Comparison of ENCODE assay signal across 9 mouse cellular contexts in the genomic region with DNA sequence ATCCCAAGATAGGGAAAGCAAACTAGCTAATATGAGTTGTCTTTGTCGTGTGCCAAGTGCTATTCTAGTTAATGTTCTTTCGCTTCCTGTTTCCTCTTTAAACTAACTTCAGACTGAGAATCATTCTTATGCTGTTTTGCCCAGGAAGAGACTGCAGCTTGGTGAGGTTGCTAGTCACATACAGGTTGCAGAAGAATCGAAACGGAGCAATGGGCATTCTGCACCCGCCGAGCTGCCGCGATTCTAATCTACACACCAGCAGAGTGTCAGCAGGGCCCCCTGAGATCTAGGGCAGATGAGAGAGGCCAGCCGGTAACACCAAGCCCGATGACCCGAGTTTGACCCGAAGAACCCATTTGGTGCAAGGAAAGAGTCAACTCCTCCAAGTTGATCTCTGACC. TPM values are rescaled to one million over a fixed set of nuclear protein-coding genes. Genes with fewer than 3 reads are reported as not detected.
DNase-seq lines count a peak whose midpoint lies in the region; ATAC-seq and TF ChIP-seq lines count a peak whose summit lies in the region.
"Had no signal": no experiment of that assay in that cellular context is flagged by ENCODE, and none has a peak within 500 bp of the region (broad histone marks: within the 10 kb centered on the region; RNA-seq: fewer than 3 reads in every experiment).

No protein-coding gene starts in this region.

- peaks cover 5% of the 10 kb centered on the region; the same call in 1 of the 2 replicates for H3K4me1 ChIP-seq in heart, embryonic 11.5 days (ENCODE audit: control insufficient read depth, insufficient read depth, low read length)
- H3K4me1 ChIP-seq in heart, embryonic 16.5 days (ENCODE audit: control insufficient read depth, insufficient read depth, low read length) = peaks cover 7% of the 10 kb centered on the region
- peaks cover 8% of the 10 kb centered on the region; the same call in 1 of the 2 replicates for H3K4me1 ChIP-seq in lung, postnatal 0 days (ENCODE audit: insufficient read depth, low read depth, low read length)
- H3K4me1 ChIP-seq in forebrain, embryonic 11.5 days (replicated peaks; ENCODE audit: control insufficient read depth, insufficient read depth, low read length) = no peaks in the 10 kb centered on the region

- no peak for DNase-seq in heart, postnatal 36 days
- DNase-seq in CD4-positive helper T cell, adult 2 months (ENCODE audit: low read depth, low spot score) = peak; percentile 20
- peak; percentile 39 for DNase-seq in lung, postnatal 0 days (ENCODE audit: low spot score)
- DNase-seq in forebrain, embryonic 11.5 days (ENCODE audit: low spot score) = no peak
- no peak for DNase-seq in cerebellum, postnatal 4 days (ENCODE audit: low spot score in 2 of 2)

- no peaks in the 10 kb centered on the region for H3K36me3 ChIP-seq in heart, embryonic 11.5 days (ENCODE audit: control insufficient read depth, insufficient read depth, low read length)
- H3K36me3 ChIP-seq in heart, embryonic 16.5 days (ENCODE audit: control insufficient read depth, insufficient read depth) = no peaks in the 10 kb centered on the region
- no peaks in the 10 kb centered on the region for H3K36me3 ChIP-seq in lung, postnatal 0 days (ENCODE audit: insufficient read depth, low read length)
- no peaks in the 10 kb centered on the region for H3K36me3 ChIP-seq in forebrain, embryonic 11.5 days (ENCODE audit: control insufficient read depth, insufficient read depth, low read length)

- TF ChIP-seq CTCF in lung, postnatal 0 days (IDR thresholded peaks at IDR 0.05) = no peak

- ATAC-seq in heart, embryonic 11.5 days (replicated peaks; ENCODE audit: insufficient number of reproducible peaks, low FRiP score, low TSS enrichment) = no peak
- no peak for ATAC-seq in heart, embryonic 16.5 days (replicated peaks; ENCODE audit: extremely low read depth, insufficient read depth, low FRiP score)
- no peak for ATAC-seq in lung, postnatal 0 days
- no peak for ATAC-seq in forebrain, embryonic 11.5 days (replicated peaks; ENCODE audit: low FRiP score)
- no peak for ATAC-seq in frontal cortex, adult (ENCODE audit: low TSS enrichment)

- no peak overlapping the region for H3K9ac ChIP-seq in heart, embryonic 11.5 days (ENCODE audit: low read depth, low read length)
- H3K9ac ChIP-seq in heart, embryonic 16.5 days (ENCODE audit: low read length) = 0 out of 2 replicates have a peak overlapping the region, but pooled peaks have one; percentile 38
- H3K9ac ChIP-seq in lung, postnatal 0 days (replicated peaks; ENCODE audit: low read depth) = no peak overlapping the region
- no peak overlapping the region for H3K9ac ChIP-seq in forebrain, embryonic 11.5 days (ENCODE audit: low read length)

- no peaks in the 10 kb centered on the region for H3K9me3 ChIP-seq in heart, embryonic 11.5 days (replicated peaks; ENCODE audit: control insufficient read depth, low read length)
- H3K9me3 ChIP-seq in heart, embryonic 16.5 days (replicated peaks; ENCODE audit: control insufficient read depth, low read length) = no peaks in the 10 kb centered on the region
- no peaks in the 10 kb centered on the region for H3K9me3 ChIP-seq in lung, postnatal 0 days (ENCODE audit: low read length)
- H3K9me3 ChIP-seq in forebrain, embryonic 11.5 days (ENCODE audit: control insufficient read depth, low read length) = no peaks in the 10 kb centered on the region

- intact Hi-C loops in heart, postnatal 36 days (cut with DNase I) = no loop called here

- no peak for TF ChIP-seq EP300 in lung, postnatal 0 days (IDR thresholded peaks at IDR 0.05)

- no peak overlapping the region for H3K27ac ChIP-seq in heart, embryonic 11.5 days (ENCODE audit: low read depth, low read length)
- no peak overlapping the region for H3K27ac ChIP-seq in heart, embryonic 16.5 days (ENCODE audit: low read length)
- H3K27ac ChIP-seq in lung, postnatal 0 days (ENCODE audit: low read length) = no peak overlapping the region
- H3K27ac ChIP-seq in forebrain, embryonic 11.5 days (ENCODE audit: low read depth, low read length) = no peak overlapping the region

- WGBS in heart, embryonic 11.5 days (ENCODE audit: insufficient replicate concordance) = 14% methylated on average over 12 of the region's 12 CpGs
- 7% methylated on average over 12 of the region's 12 CpGs for WGBS in heart, embryonic 16.5 days
- 2% methylated on average over 12 of the region's 12 CpGs for WGBS in lung, postnatal 0 days
- WGBS in forebrain, embryonic 11.5 days = 60% methylated on average over 12 of the region's 12 CpGs

- H3K4me3 ChIP-seq in heart, embryonic 11.5 days (ENCODE audit: low read depth, low read length) = no peak overlapping the region; the same call in 1 of the 2 replicates
- peak overlapping the region; percentile 23; the same call in 1 of the 2 replicates for H3K4me3 ChIP-seq in heart, embryonic 16.5 days (ENCODE audit: low read length)
- H3K4me3 ChIP-seq in lung, postnatal 0 days (ENCODE audit: low read depth, low read length) = no peak overlapping the region
- no peak overlapping the region for H3K4me3 ChIP-seq in forebrain, embryonic 11.5 days (ENCODE audit: low read depth, low read length)

- peak overlapping the region; percentile 58 for H3K4me2 ChIP-seq in heart, embryonic 11.5 days
- H3K4me2 ChIP-seq in heart, embryonic 16.5 days (ENCODE audit: low read depth, low read length) = peak overlapping the region; percentile 58
- peak overlapping the region; percentile 28 for H3K4me2 ChIP-seq in lung, postnatal 0 days (replicated peaks; ENCODE audit: low read depth, low read length)
- no peak overlapping the region for H3K4me2 ChIP-seq in forebrain, embryonic 11.5 days (ENCODE audit: low read depth, low read length, severe bottlenecking)

- H3K27me3 ChIP-seq in heart, embryonic 11.5 days (ENCODE audit: control insufficient read depth, insufficient read depth, low read length) = no peaks in the 10 kb centered on the region
- no peaks in the 10 kb centered on the region for H3K27me3 ChIP-seq in heart, embryonic 16.5 days (ENCODE audit: control insufficient read depth, insufficient read depth, low read length)
- H3K27me3 ChIP-seq in lung, postnatal 0 days (replicated peaks; ENCODE audit: insufficient read depth, low read length) = no peaks in the 10 kb centered on the region
- H3K27me3 ChIP-seq in forebrain, embryonic 11.5 days (ENCODE audit: control insufficient read depth, insufficient read depth, low read length) = no peaks in the 10 kb centered on the region

RNA-seq across cellular contexts. Expression of gene Arg1, which starts 0.8 kb away (rescaled TPM):
- 1.1 TPM in 2 replicates for polyA plus RNA-seq in heart, embryonic 11.5 days (2014; fragmentation: Nextera tagmentation; extraction: Ambion mirVana)
- not detected for total RNA-seq in heart, postnatal 36 days (2021)
- polyA plus RNA-seq in heart, embryonic 16.5 days (2015; fragmentation: Nextera tagmentation; extraction: Ambion mirVana) = 0.92 and 1.1 TPM in 2 replicates
- polyA plus RNA-seq in lung, postnatal 0 days (2015; fragmentation: Nextera tagmentation; extraction: Ambion mirVana) = 4.9 and 8.4 TPM in 2 replicates
- polyA plus RNA-seq in forebrain, embryonic 11.5 days (2014; fragmentation: Nextera tagmentation; extraction: Ambion mirVana) = 1.5 and 2.3 TPM in 2 replicates
- total RNA-seq: gastrocnemius, adult 18-20 months had no signal

RNA-seq across cellular contexts. Expression of gene Med23, which starts 58.3 kb away (rescaled TPM):
- polyA plus RNA-seq in heart, embryonic 11.5 days (2014; fragmentation: Nextera tagmentation; extraction: Ambion mirVana) = 17.7 and 18.4 TPM in 2 replicates
- 10 to 100 TPM; 14.1 to 15.4 TPM for total RNA-seq in heart, postnatal 36 days (2021)
- 11.6 and 12.7 TPM in 2 replicates for polyA plus RNA-seq in heart, embryonic 16.5 days (2015; fragmentation: Nextera tagmentation; extraction: Ambion mirVana)
- polyA plus RNA-seq in lung, postnatal 0 days (2015; fragmentation: Nextera tagmentation; extraction: Ambion mirVana) = 7.4 and 9.7 TPM in 2 replicates
- polyA plus RNA-seq in forebrain, embryonic 11.5 days (2014; fragmentation: Nextera tagmentation; extraction: Ambion mirVana) = 33.4 and 33.5 TPM in 2 replicates

Comparison
In these comparisons a context has a peak if more than half of its experiments do, and no peak if none do; other contexts are left out.
1. DNase-seq: peak in CD4-positive helper T cell, adult 2 months (single experiment) and lung, postnatal 0 days (single experiment); none in heart, postnatal 36 days (0 of 2), forebrain, embryonic 11.5 days (single experiment) and cerebellum, postnatal 4 days (0 of 2).